Mouse (Mus musculus): ENCODE data around the gene Cspg4. TPM values are rescaled to one million over a fixed set of nuclear protein-coding genes. Genes with fewer than 3 reads are reported as not detected.

The Cspg4 gene
- polyA plus RNA-seq (2015; fragmentation: Nextera tagmentation; extraction: Ambion mirVana), result 10.5 and 13.1 TPM in 2 replicates

GRCm38 (mm10) chr9:56864832-56865231 lies at the start of gene Cspg4:
Gene Cspg4 (plus strand): TSS chr9:56865033.
- H3K27ac ChIP-seq (replicated peaks), result 0 out of 2 replicates have a peak within 1 kb of the TSS, but pooled peaks have one; percentile 37
- ATAC-seq (ENCODE audit: low FRiP score), result no peak
- no peaks in the 10 kb centered on the region for H3K36me3 ChIP-seq
- H3K4me1 ChIP-seq, result peaks cover 27% of the 10 kb centered on the region
- peaks cover 29% of the 10 kb centered on the region for H3K27me3 ChIP-seq (replicated peaks)
- H3K9me3 ChIP-seq (replicated peaks), result no peaks in the 10 kb centered on the region
- 4% methylated on average over 24 of the region's 24 CpGs for WGBS
- no peak within 1 kb of the TSS for H3K9ac ChIP-seq (replicated peaks)
- H3K4me3 ChIP-seq (replicated peaks), result peak within 1 kb of the TSS; percentile 36
- peak within 1 kb of the TSS; percentile 46 for H3K4me2 ChIP-seq

GRCm38 (mm10) chr9:56824900-56825299 lies 39.9 kb upstream of the Cspg4 start:
- 0 out of 2 replicates have a peak, but pooled peaks cover 5% of the 10 kb centered on the region for H3K27me3 ChIP-seq (replicated peaks)
- peak overlapping the region; percentile 57; the same call in 1 of the 2 replicates for H3K4me2 ChIP-seq
- 0 out of 2 replicates have a peak, but pooled peaks have one; percentile 48 for ATAC-seq (ENCODE audit: low FRiP score)
- no peaks in the 10 kb centered on the region for H3K9me3 ChIP-seq (replicated peaks)
- H3K4me1 ChIP-seq, result peaks cover 38% of the 10 kb centered on the region
- H3K9ac ChIP-seq (replicated peaks), result no peak overlapping the region
- WGBS, result 7% methylated on average over 3 of the region's 3 CpGs
- no peaks in the 10 kb centered on the region for H3K36me3 ChIP-seq
- no peak overlapping the region; the same call in 1 of the 2 replicates for H3K27ac ChIP-seq (replicated peaks)
- H3K4me3 ChIP-seq (replicated peaks), result no peak overlapping the region

GRCm38 (mm10) chr9:56825476-56826213 lies 39.2 kb upstream of the Cspg4 start:
- 0 out of 2 replicates have a peak, but pooled peaks cover 5% of the 10 kb centered on the region for H3K27me3 ChIP-seq (replicated peaks)
- no peaks in the 10 kb centered on the region for H3K36me3 ChIP-seq
- peak overlapping the region; percentile 25 for H3K4me3 ChIP-seq (replicated peaks)
- peak overlapping the region; percentile 23; the same call in 1 of the 2 replicates for H3K9ac ChIP-seq (replicated peaks)
- peaks cover 46% of the 10 kb centered on the region for H3K4me1 ChIP-seq
- peak overlapping the region; percentile 60; the same call in 1 of the 2 replicates for H3K27ac ChIP-seq (replicated peaks)
- no peaks in the 10 kb centered on the region for H3K9me3 ChIP-seq (replicated peaks)
- peak; percentile 60 for ATAC-seq (ENCODE audit: low FRiP score)
- H3K4me2 ChIP-seq, result peak overlapping the region; percentile 57
- 12% methylated on average over 21 of the region's 21 CpGs for WGBS

DNA sequence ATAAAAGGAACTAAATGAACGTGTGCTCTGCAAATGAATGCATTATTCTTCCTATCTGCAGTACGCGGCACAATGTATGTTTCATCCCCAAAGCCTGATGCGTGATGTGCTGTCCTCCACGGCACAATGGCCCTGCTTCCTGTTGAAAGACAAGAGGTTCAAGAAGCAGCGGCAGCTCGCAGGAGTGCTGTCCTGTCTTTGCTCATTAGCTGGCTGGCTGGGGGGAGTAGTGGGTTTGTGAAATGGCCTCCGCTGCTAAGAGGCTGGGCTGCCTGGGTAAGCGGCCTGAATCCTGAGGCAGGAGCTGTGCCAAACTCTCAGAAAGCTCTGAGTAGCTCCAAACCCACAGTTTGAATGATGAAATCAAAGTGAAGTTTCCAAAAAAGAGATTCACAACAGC lies 36.7 kb upstream of the Cspg4 start:
- Histone ChIP-seq H3K36me3 (no peaks in the 10 kb centered on the region), H3K4me2 (no peak overlapping the region), H3K27me3 (replicated peaks) (0 out of 2 replicates have a peak, but pooled peaks cover 5% of the 10 kb centered on the region), H3K4me1 (peaks cover 52% of the 10 kb centered on the region), H3K9ac (replicated peaks) (no peak overlapping the region), H3K27ac (replicated peaks) (no peak overlapping the region), H3K4me3 (replicated peaks) (no peak overlapping the region), H3K9me3 (replicated peaks) (no peaks in the 10 kb centered on the region)
- ATAC-seq (ENCODE audit: low FRiP score), result no peak
- WGBS, result 27% methylated on average over 9 of the region's 9 CpGs

- H3K9me3 ChIP-seq (replicated peaks), result no peaks in the 10 kb centered on the region
- H3K36me3 ChIP-seq, result no peaks in the 10 kb centered on the region
- H3K4me1 ChIP-seq, result peaks cover 59% of the 10 kb centered on the region
- H3K4me3 ChIP-seq (replicated peaks), result no peak overlapping the region
- 65% methylated on average over 6 of the region's 6 CpGs for WGBS
- ATAC-seq (ENCODE audit: low FRiP score), result no peak
- no peak overlapping the region for H3K27ac ChIP-seq (replicated peaks)
- no peak overlapping the region for H3K4me2 ChIP-seq
- H3K27me3 ChIP-seq (replicated peaks), result 0 out of 2 replicates have a peak, but pooled peaks cover 5% of the 10 kb centered on the region
- H3K9ac ChIP-seq (replicated peaks), result no peak overlapping the region
Measured at GRCm38 (mm10) chr9:56828841-56829240, 36.0 kb upstream of the Cspg4 start.

DNA sequence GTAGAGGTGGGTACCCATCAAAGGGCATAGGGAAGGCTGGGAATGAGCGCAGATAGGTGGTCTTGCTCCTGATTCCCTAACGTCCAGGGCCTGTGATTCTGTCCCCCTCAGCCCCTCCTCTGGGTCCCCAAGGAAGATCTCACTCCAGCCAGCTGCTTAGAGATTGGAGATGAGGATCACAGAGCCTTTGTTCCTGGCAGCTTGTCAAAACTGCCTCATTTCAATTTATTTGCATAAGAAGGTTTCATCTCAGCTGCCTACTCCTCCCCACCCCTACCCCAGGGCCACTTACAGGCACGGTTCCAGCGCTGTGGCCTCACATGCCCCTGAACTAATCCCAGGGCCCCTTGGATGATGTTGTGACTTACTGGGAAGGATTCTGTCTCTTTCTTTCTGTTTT lies 34.7 kb upstream of the Cspg4 start:
- Histone ChIP-seq H3K27ac (replicated peaks) (no peak overlapping the region), H3K4me2 (no peak overlapping the region), H3K27me3 (replicated peaks) (0 out of 2 replicates have a peak, but pooled peaks cover 5% of the 10 kb centered on the region), H3K9me3 (replicated peaks) (no peaks in the 10 kb centered on the region), H3K4me3 (replicated peaks) (no peak overlapping the region), H3K9ac (replicated peaks) (no peak overlapping the region), H3K4me1 (peaks cover 48% of the 10 kb centered on the region), H3K36me3 (no peaks in the 10 kb centered on the region)
- no peak for ATAC-seq (ENCODE audit: low FRiP score)
- WGBS, result 14% methylated on average over 4 of the region's 4 CpGs

DNA sequence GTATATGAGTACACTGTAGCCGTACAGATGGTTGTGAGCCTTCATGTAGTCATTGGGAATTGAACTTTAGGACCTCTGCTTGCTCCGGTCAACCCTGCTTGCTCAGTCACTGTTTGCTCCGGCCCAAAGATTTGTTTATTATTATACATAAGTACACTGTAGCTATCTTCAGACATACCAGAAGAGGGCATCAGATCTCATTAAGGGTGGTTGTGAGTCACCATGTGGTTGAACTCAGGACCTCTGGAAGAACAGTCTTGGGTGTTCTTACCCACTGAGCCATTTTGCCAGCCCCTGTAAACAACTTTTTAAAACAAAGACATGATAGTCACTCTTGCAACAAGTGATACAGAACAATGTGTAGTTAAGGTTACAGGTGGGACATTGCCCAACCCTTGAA lies 32.9 kb upstream of the Cspg4 start:
- H3K9ac ChIP-seq (replicated peaks), result no peak overlapping the region
- H3K4me2 ChIP-seq, result no peak overlapping the region
- ATAC-seq (ENCODE audit: low FRiP score), result no peak
- no peak overlapping the region for H3K4me3 ChIP-seq (replicated peaks)
- H3K9me3 ChIP-seq (replicated peaks), result no peaks in the 10 kb centered on the region
- H3K27ac ChIP-seq (replicated peaks), result no peak overlapping the region
- H3K4me1 ChIP-seq, result peaks cover 38% of the 10 kb centered on the region
- WGBS, result 89% methylated on average over 3 of the region's 3 CpGs
- H3K36me3 ChIP-seq, result no peaks in the 10 kb centered on the region
- no peaks in the 10 kb centered on the region for H3K27me3 ChIP-seq (replicated peaks)

GRCm38 (mm10) chr9:56832900-56833299 lies 31.9 kb upstream of the Cspg4 start:
- no peak overlapping the region for H3K9ac ChIP-seq (replicated peaks)

GRCm38 (mm10) chr9:56835152-56835551 lies 29.7 kb upstream of the Cspg4 start:
- ATAC-seq (ENCODE audit: low FRiP score), result no peak
- Histone ChIP-seq H3K4me2 (no peak overlapping the region), H3K36me3 (no peaks in the 10 kb centered on the region), H3K9me3 (replicated peaks) (no peaks in the 10 kb centered on the region), H3K4me1 (peaks cover 19% of the 10 kb centered on the region), H3K4me3 (replicated peaks) (no peak overlapping the region), H3K9ac (replicated peaks) (no peak overlapping the region), H3K27ac (replicated peaks) (no peak overlapping the region), H3K27me3 (replicated peaks) (no peaks in the 10 kb centered on the region)
- 87% methylated on average over 5 of the region's 5 CpGs for WGBS

More at GRCm38 (mm10) chr9:56832900-56833299, 31.9 kb upstream of the Cspg4 start:
- H3K36me3 ChIP-seq, result no peaks in the 10 kb centered on the region
- H3K4me2 ChIP-seq, result no peak overlapping the region
- H3K27me3 ChIP-seq (replicated peaks), result no peaks in the 10 kb centered on the region
- H3K4me1 ChIP-seq, result peaks cover 37% of the 10 kb centered on the region
- 27% methylated on average over 6 of the region's 6 CpGs for WGBS
- H3K9me3 ChIP-seq (replicated peaks), result no peaks in the 10 kb centered on the region
- 0 out of 2 replicates have a peak, but pooled peaks have one; percentile 9 for ATAC-seq (ENCODE audit: low FRiP score)
- H3K27ac ChIP-seq (replicated peaks), result no peak overlapping the region
- no peak overlapping the region for H3K4me3 ChIP-seq (replicated peaks)

- no peak for ATAC-seq (ENCODE audit: low FRiP score)
- no peaks in the 10 kb centered on the region for H3K9me3 ChIP-seq (replicated peaks)
- WGBS, result 46% methylated on average over 5 of the region's 5 CpGs
- H3K36me3 ChIP-seq, result no peaks in the 10 kb centered on the region
- H3K4me1 ChIP-seq, result peaks cover 44% of the 10 kb centered on the region
- no peak overlapping the region for H3K9ac ChIP-seq (replicated peaks)
- no peak overlapping the region for H3K4me2 ChIP-seq
- no peak overlapping the region for H3K27ac ChIP-seq (replicated peaks)
- 0 out of 2 replicates have a peak, but pooled peaks cover 3% of the 10 kb centered on the region for H3K27me3 ChIP-seq (replicated peaks)
- no peak overlapping the region for H3K4me3 ChIP-seq (replicated peaks)
Measured at GRCm38 (mm10) chr9:56840721-56841120, 24.1 kb upstream of the Cspg4 start.

GRCm38 (mm10) chr9:56841864-56842263 lies 23.0 kb upstream of the Cspg4 start:
- no peaks in the 10 kb centered on the region for H3K9me3 ChIP-seq (replicated peaks)
- H3K27me3 ChIP-seq (replicated peaks), result 0 out of 2 replicates have a peak, but pooled peaks cover 3% of the 10 kb centered on the region
- H3K4me1 ChIP-seq, result peaks cover 44% of the 10 kb centered on the region
- no peak overlapping the region; the same call in 1 of the 2 replicates for H3K4me2 ChIP-seq
- no peaks in the 10 kb centered on the region for H3K36me3 ChIP-seq
- ATAC-seq (ENCODE audit: low FRiP score), result no peak
- H3K9ac ChIP-seq (replicated peaks), result no peak overlapping the region
- H3K4me3 ChIP-seq (replicated peaks), result no peak overlapping the region
- peak overlapping the region; percentile 43; the same call in 1 of the 2 replicates for H3K27ac ChIP-seq (replicated peaks)

GRCm38 (mm10) chr9:56842303-56842719 lies 22.5 kb upstream of the Cspg4 start:
- 8% methylated on average over 3 of the region's 3 CpGs for WGBS
- Histone ChIP-seq H3K4me1 (peaks cover 44% of the 10 kb centered on the region), H3K27me3 (replicated peaks) (0 out of 2 replicates have a peak, but pooled peaks cover 3% of the 10 kb centered on the region), H3K4me2 (no peak overlapping the region; the same call in 1 of the 2 replicates), H3K9ac (replicated peaks) (no peak overlapping the region), H3K27ac (replicated peaks) (peak overlapping the region; percentile 43), H3K36me3 (no peaks in the 10 kb centered on the region), H3K9me3 (replicated peaks) (no peaks in the 10 kb centered on the region), H3K4me3 (replicated peaks) (no peak overlapping the region)
- ATAC-seq (ENCODE audit: low FRiP score), result peak; percentile 63
